Mouse (Mus musculus) kidney, embryonic 14.5 days (tissue): ENCODE data around the gene Ell. TPM values are rescaled to one million over a fixed set of nuclear protein-coding genes. Genes with fewer than 3 reads are reported as not detected.

ENCODE experiments used
- ATAC-seq: fragments of 200-750 bp; cut with Nextera tagmentation; 2 replicates; pipeline ENCODE4 v1.8.0; 2017; ENCODE audit warnings: moderate number of reproducible peaks, mild to moderate bottlenecking, moderate TSS enrichment, moderate library complexity; ENCODE audit not compliant: low FRiP score, low TSS enrichment
- H3K27ac ChIP-seq: fragments of 300-500 bp; sonication (generic); 2 replicates; pipeline ENCODE4 v1.5.1; 2014; ENCODE audit warnings: low read depth, mild to moderate bottlenecking, low read length, moderate library complexity, mixed read lengths
- H3K27me3 ChIP-seq: fragments of 300-500 bp; sonication (generic); 2 replicates; pipeline ENCODE4 v1.6.1; 2014; ENCODE audit warnings: mild to moderate bottlenecking, low read length; ENCODE audit not compliant: control insufficient read depth, insufficient read depth
- H3K36me3 ChIP-seq: fragments of 300-500 bp; sonication (generic); 2 replicates; pipeline ENCODE4 v1.6.1; 2014; ENCODE audit warnings: low read length, mixed read lengths; ENCODE audit not compliant: control insufficient read depth, insufficient read depth
- H3K4me1 ChIP-seq: fragments of 300-500 bp; sonication (generic); 2 replicates; pipeline ENCODE4 v1.6.1; 2014; ENCODE audit warnings: low read length, mixed read lengths; ENCODE audit not compliant: control insufficient read depth, insufficient read depth
- H3K4me2 ChIP-seq: fragments of 300-500 bp; sonication (generic); replicated peaks from 2 replicates; pipeline ENCODE4 v1.6.1; 2014; ENCODE audit warnings: low read depth, mild to moderate bottlenecking, low read length
- H3K4me3 ChIP-seq: fragments of 300-500 bp; sonication (generic); 2 replicates; pipeline ENCODE4 v1.5.1; 2014; ENCODE audit warnings: mild to moderate bottlenecking, low read length
- H3K9ac ChIP-seq: fragments of 300-500 bp; sonication (generic); 2 replicates; pipeline ENCODE4 v1.6.1; 2014; ENCODE audit warnings: low read depth, mild to moderate bottlenecking, low read length, moderate library complexity
- H3K9me3 ChIP-seq: fragments of 300-500 bp; sonication (generic); 2 replicates; pipeline ENCODE4 v1.6.1; 2016; ENCODE audit warnings: low read length; ENCODE audit not compliant: control insufficient read depth
- WGBS: fragments of 180-500 bp; shearing (Covaris S2); extraction: QIAGEN DNeasy Blood & Tissue Kit; methylation state at CpG from one replicate; pipeline ENCODE4 v1.1.7; 2014; 5-methylcytosine and 5-hydroxymethylcytosine counted together
- polyA plus RNA-seq: library from polyadenylated mRNA; unstranded; fragments of >200 nt; fragmentation: Nextera tagmentation; extraction: Ambion mirVana; gene quantifications from 2 replicates; pipeline ENCODE4 v1.2.1, GENCODE M21; 2014

The Ell gene
- polyA plus RNA-seq: 12.9 and 22.4 TPM in 2 replicates

DNA sequence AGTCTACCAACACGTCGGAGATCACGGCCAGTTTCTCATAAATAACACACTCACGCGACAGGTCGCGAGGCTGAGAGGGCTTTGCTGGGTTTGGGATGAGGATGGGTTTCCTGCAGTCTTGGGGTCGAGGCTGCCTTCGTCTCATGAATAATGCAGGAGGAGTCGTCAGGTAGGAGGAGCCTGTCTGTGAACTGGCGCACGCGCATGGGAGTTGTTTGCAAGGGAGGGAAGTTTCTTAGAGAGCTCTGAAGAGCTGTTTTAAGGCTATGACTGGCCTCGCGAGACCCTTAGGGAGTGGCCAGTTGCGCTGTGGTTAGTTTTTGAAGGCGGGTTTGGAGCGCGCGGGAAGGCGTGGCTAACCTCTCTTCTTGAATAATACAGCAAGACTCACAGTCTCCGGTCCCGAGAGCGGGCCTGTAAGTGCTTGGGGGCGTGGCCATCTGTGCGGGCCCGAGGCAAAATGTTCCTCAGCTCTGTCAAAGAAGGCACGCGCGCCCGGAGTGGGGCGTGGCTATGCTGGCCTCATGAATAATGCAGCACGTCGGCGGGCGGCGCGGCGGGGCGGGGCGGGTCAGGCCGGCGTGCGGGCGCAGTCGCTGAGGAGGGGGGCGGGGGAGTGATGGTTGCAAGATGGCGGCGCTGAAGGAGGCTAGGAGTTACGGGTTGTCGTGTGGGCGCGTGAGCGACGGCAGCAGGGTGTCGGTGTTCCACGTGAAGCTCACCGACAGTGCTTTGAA lies at the start of gene Ell:
Gene Ell (plus strand): TSS at position 381 of the 737 bp plus-strand sequence.
- ATAC-seq: peak; percentile 91
- WGBS: 1% methylated on average over 57 of the region's 58 CpGs

DNA sequence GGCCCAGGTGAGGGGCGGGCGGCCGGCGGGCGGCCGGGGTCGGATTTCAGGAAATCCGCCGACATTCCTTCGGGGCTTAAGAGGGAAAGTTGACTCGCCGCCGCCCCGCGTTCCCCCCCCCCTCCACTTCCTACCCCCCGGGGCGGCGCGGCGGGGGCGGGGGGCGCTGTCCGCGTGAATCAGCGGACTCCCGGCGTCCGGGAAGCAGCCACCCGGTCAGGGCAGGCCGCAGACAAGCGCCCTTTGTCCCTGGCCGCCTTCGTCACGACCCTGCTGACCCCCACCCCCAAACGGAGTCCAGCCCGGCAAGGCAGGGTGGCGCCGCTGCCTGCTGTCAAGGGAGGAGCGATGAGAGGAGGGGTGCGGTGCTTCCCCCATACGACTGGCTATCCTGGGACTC lies 49.7 kb upstream of the Ell start:
- Histone ChIP-seq H3K9me3 (no peaks in the 10 kb centered on the region), H3K27me3 (peaks cover 99% of the 10 kb centered on the region), H3K27ac (no peak overlapping the region; the same call in 1 of the 2 replicates), H3K9ac (no peak overlapping the region; the same call in 1 of the 2 replicates), H3K4me1 (peaks cover 30% of the 10 kb centered on the region), H3K36me3 (no peaks in the 10 kb centered on the region), H3K4me2 (peak overlapping the region; percentile 51), H3K4me3 (peak overlapping the region; percentile 34)
- under 1% methylated on average over 33 of the region's 41 CpGs for WGBS
- 0 out of 2 replicates have a peak, but pooled peaks have one; percentile 10 for ATAC-seq

More for the DNA sequence above, at the start of gene Ell:
- Histone ChIP-seq H3K27me3 (no peaks in the 10 kb centered on the region), H3K4me1 (peaks cover 10% of the 10 kb centered on the region; the same call in 1 of the 2 replicates), H3K27ac (peak within 1 kb of the TSS; percentile 90), H3K9me3 (no peaks in the 10 kb centered on the region), H3K9ac (peak within 1 kb of the TSS; percentile 81), H3K4me2 (peak within 1 kb of the TSS; percentile 78), H3K4me3 (peak within 1 kb of the TSS; percentile 81), H3K36me3 (peaks cover 28% of the 10 kb centered on the region)

DNA sequence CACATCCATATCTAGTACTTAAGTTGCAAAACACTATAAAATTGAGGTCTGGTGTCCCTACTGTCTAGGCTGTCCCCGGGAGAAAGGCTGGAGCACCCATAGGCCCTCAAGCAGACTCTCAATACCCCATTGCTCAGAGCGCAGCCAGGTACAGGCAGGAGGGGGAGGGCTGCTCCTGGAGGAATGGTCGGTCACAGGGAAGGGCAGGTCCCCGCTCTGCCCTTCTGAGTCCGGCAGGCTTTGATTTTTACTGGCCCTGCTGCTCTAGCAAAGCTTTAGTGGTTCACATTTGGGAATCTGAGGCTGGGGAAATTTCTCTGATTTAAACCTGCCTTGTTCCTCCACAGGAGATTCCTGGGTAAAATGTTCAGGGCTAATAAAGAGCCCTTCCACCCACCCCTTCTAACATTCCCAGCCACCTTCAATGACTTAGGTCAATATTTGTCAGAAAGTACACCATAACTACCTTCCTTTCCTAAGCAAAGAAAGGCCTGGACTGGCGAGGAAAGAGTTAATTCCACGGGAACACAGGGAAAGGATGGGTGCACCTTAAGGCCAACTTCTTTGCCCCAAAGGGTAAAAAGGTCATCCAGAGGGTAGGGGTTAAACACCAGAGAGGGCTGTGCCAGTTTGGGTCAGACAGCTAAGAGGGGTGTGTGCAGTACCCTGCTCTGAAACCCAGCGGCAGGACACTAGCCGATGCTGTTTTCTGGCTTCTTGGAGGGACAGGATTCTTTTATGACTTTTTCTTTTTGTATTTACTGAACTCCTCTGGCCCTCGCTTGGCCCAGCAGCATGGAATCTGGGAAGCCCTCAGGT lies 49.0 kb upstream of the Ell start:
- no peak for ATAC-seq
- H3K4me1 ChIP-seq: peaks cover 30% of the 10 kb centered on the region
- WGBS: 13% methylated on average over 10 of the region's 10 CpGs
- H3K9ac ChIP-seq: no peak overlapping the region
- H3K4me3 ChIP-seq: peak overlapping the region; percentile 34; the same call in 1 of the 2 replicates
- H3K36me3 ChIP-seq: no peaks in the 10 kb centered on the region
- no peaks in the 10 kb centered on the region for H3K9me3 ChIP-seq
- peaks cover 99% of the 10 kb centered on the region for H3K27me3 ChIP-seq
- no peak overlapping the region; the same call in 1 of the 2 replicates for H3K4me2 ChIP-seq
- no peak overlapping the region; the same call in 1 of the 2 replicates for H3K27ac ChIP-seq

DNA sequence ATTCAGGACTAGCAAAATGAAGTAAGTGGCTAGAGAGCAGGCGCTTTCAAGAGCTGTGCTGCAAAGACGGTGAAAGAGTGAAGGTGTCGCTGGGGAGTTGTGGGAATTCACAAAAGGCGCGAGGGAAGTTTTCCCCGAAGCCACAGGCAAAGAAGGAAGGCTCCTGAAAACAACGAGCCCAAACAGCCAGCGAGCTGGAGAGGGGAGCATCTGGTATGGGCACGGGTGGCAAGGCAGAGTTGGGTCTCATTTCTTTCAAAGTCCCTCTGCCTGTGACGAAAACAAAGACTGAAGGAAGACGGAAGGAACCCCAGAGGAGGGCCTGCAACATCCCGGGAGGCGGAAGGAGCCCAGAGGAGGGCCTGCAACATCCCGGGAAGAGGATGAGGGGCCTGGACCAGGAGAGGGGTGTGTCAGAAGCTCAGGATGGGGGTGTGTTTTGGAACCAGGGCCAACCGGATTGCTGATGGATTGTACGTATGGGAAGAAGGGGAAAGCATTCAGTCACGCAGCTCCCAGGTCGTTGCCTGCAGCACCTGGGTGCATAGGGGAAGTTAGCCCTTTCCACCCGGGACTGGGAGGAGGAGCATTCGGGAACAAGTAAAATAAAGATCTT lies 48.3 kb upstream of the Ell start:
- H3K36me3 ChIP-seq: no peaks in the 10 kb centered on the region
- no peak overlapping the region for H3K27ac ChIP-seq
- peak overlapping the region; percentile 12; the same call in 1 of the 2 replicates for H3K9ac ChIP-seq
- peaks cover 34% of the 10 kb centered on the region for H3K4me1 ChIP-seq
- H3K4me2 ChIP-seq: no peak overlapping the region; the same call in 1 of the 2 replicates
- H3K4me3 ChIP-seq: no peak overlapping the region
- ATAC-seq: no peak
- no peaks in the 10 kb centered on the region for H3K9me3 ChIP-seq
- H3K27me3 ChIP-seq: peaks cover 99% of the 10 kb centered on the region
- WGBS: 3% methylated on average over 20 of the region's 20 CpGs

DNA sequence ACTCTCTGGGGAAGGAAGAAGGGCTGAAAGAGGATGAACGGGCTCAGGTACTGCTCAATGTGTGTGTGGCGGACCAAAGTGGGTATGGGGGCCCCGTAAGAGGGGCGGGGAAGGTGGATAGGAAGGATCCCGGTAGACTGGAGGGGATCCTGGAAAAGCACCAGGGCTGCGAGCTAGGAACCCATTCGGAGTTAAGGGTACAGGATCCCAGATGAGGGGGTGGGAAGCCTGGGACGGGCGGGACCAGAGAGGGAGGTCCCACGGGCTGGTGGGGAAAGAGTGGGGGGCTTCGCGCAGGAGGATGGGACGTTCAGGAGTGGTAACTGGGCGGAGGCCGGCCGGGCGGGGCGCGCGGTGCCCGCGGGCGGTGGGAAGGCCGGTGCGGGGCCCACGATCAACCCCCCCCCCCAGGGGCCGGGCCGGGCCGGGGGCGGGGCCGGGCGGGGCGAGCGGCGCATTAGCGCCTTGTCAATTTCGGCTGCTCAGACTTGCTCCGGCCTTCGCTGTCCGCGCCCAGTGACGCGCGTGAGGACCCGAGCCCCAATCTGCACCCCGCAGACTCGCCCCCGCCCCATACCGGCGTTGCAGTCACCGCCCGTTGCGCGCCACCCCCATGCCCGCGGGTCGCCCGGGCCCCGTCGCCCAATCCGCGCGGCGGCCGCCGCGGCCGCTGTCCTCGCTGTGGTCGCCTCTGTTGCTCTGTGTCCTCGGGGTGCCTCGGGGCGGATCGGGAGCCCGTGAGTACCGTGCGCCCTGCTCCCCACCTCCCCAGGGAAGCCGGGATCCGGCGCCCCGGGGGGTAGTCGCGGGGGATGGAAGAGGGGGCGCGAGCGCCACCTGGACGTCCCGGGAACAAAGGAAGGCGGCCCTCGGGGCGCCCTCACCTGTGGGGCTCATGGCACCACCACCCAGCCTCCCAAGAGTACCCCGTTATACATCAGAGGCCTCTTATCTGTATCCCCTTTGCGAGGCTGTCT lies 46.3 kb upstream of the Ell start, which contains the start of gene Crlf1:
Gene Crlf1 (plus strand): TSS at position 495 of the 977 bp plus-strand sequence.
- no peak within 1 kb of the TSS for H3K27ac ChIP-seq
- H3K4me2 ChIP-seq: peak within 1 kb of the TSS; percentile 79
- H3K36me3 ChIP-seq: no peaks in the 10 kb centered on the region
- no peaks in the 10 kb centered on the region for H3K9me3 ChIP-seq
- under 1% methylated on average over 42 of the region's 93 CpGs for WGBS
- H3K4me3 ChIP-seq: peak within 1 kb of the TSS; percentile 40
- ATAC-seq: no peak
- peaks cover 27% of the 10 kb centered on the region for H3K4me1 ChIP-seq
- H3K27me3 ChIP-seq: peaks cover 98% of the 10 kb centered on the region
- H3K9ac ChIP-seq: peak within 1 kb of the TSS; percentile 45; the same call in 1 of the 2 replicates

DNA sequence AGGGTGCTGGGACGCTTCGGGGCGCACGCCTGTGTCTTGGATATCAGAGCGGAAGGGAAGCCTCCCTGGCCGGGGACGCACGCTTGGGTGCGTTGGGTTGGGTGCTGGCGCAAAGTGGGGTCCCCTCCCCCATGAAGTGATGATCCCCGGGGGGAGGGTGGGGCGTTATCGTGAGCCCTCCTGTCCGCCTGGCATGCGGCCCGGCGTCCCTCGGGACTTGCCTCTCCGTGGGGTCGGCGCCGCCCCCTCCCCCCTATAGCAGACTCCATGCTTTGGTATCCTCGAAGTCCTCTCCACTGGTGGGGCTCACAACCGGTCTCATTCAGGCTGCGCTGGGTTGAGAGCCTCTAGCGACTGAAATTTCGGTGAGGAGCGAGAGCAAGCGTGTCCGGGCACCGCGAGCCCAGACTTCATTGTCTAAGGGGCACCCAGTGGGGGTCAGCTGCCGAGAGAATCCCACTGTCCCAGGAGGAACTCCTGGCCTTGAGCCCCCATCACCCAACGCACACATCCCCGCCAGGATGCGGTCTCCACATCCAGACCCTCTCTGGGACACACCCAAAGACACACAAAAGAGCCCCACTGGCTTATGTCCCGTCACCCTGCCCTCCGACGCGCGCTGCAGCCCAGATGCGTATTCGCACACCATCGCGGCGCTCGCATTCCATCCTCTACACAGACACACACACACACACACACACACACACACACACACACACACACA lies 45.4 kb upstream of the Ell start:
- Histone ChIP-seq H3K4me1 (peaks cover 19% of the 10 kb centered on the region), H3K4me2 (peak overlapping the region; percentile 79), H3K27me3 (peaks cover 98% of the 10 kb centered on the region), H3K36me3 (no peaks in the 10 kb centered on the region), H3K27ac (no peak overlapping the region), H3K9me3 (no peaks in the 10 kb centered on the region), H3K9ac (peak overlapping the region; percentile 45; the same call in 1 of the 2 replicates), H3K4me3 (peak overlapping the region; percentile 40)
- ATAC-seq: no peak
- 1% methylated on average over 47 of the region's 47 CpGs for WGBS

DNA sequence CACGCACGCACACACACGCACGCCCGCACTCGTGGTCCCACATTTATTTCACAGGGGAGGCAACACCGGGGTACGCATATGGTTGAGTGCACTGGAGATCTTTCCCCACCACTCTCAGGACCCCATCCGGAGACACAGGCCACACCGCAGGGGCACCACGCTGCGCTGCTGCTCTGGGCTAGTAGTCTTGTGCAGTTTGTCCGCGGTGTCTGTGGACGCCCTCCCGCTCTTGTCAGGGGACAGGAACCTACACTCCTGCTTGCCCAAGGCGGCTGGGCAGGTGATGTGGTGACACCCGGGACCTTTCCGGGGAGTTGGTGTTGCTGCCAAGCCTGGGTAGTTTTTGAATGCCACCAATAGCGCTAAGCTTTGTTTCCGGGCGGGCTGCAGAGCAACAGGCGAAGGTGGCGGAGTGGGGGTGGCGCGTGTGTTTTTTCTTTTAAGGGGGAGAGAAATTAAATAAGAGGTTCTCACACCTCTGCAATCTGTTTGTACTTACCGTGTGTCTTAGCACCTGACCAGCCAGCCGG lies 44.8 kb upstream of the Ell start:
- H3K27ac ChIP-seq: no peak overlapping the region
- H3K4me2 ChIP-seq: 0 out of 2 replicates have a peak overlapping the region, but pooled peaks have one; percentile 21
- peaks cover 13% of the 10 kb centered on the region for H3K4me1 ChIP-seq
- no peaks in the 10 kb centered on the region for H3K9me3 ChIP-seq
- H3K9ac ChIP-seq: peak overlapping the region; percentile 34; the same call in 1 of the 2 replicates
- H3K36me3 ChIP-seq: no peaks in the 10 kb centered on the region
- peaks cover 97% of the 10 kb centered on the region for H3K27me3 ChIP-seq
- no peak for ATAC-seq
- peak overlapping the region; percentile 40 for H3K4me3 ChIP-seq
- 2% methylated on average over 28 of the region's 28 CpGs for WGBS
